Mouse (Mus musculus) inflammation-experienced regulatory T-cells, adult 6 months (primary cell): ENCODE results near the gene Cdh19. TPM values are rescaled to one million over a fixed set of nuclear protein-coding genes. Genes with fewer than 3 reads are reported as not detected.

Experiments
- ATAC-seq: one replicate; pipeline ENCODE4 v1.8.0; 2017
- polyA plus RNA-seq, 3 experiments: library from polyadenylated mRNA; unstranded; fragments of 100-300 nt; shearing (Covaris generic); gene quantifications; one replicate each; pipeline ENCODE4 v1.2.1; 2017

The Cdh19 gene
- not detected for polyA plus RNA-seq

GRCm38 (mm10) chr1:110977484-110977883 is at the start of gene Cdh19:
Gene Cdh19, minus strand, starts transcription at chr1:110977584.
- no peak for ATAC-seq

GRCm38 (mm10) chr1:111020434-111021060 is 43.2 kb upstream of the Cdh19 start:
- no peak for ATAC-seq

GRCm38 (mm10) chr1:111017640-111018039 is 40.3 kb upstream of the Cdh19 start:
- no peak for ATAC-seq

- no peak for ATAC-seq
These were observed 12.4 kb upstream of the Cdh19 start for GRCm38 (mm10) chr1:110989824-110990223.

GRCm38 (mm10) chr1:110969201-110969600 is 8.2 kb downstream of the Cdh19 start:
- no peak for ATAC-seq

GRCm38 (mm10) chr1:110909752-110910151 is 67.6 kb downstream of the Cdh19 start:
- ATAC-seq: no peak

- ATAC-seq: no peak
These were observed 68.2 kb downstream of the Cdh19 start for GRCm38 (mm10) chr1:110909218-110909617.

- ATAC-seq: no peak
These were observed 73.1 kb downstream of the Cdh19 start for GRCm38 (mm10) chr1:110904266-110904665.
